Mouse (Mus musculus) lung, postnatal 0 days (tissue): Measurements from ENCODE around the gene Ophn1. TPM values are rescaled to one million over a fixed set of nuclear protein-coding genes. Genes with fewer than 3 reads are reported as not detected.

Experiments
- ATAC-seq: fragments of 200-750 bp; cut with Nextera tagmentation; 2 replicates; pipeline ENCODE4 v1.8.0; 2017; ENCODE audit warnings: moderate library complexity
- DNase-seq: peaks from one replicate; pipeline ENCODE4 v3.0.0-alpha.2; 2016; ENCODE audit warnings: low spot score
- H3K27ac ChIP-seq: fragments of 300-500 bp; sonication (generic); 2 replicates; pipeline ENCODE4 v1.5.1; 2014; ENCODE audit warnings: antibody characterized with exemption, mild to moderate bottlenecking, low read length, mixed read lengths
- H3K27me3 ChIP-seq: fragments of 300-500 bp; sonication (generic); replicated peaks from 2 replicates; pipeline ENCODE4 v1.6.1; 2014; ENCODE audit warnings: low read length, mixed read lengths; ENCODE audit not compliant: insufficient read depth
- H3K36me3 ChIP-seq: fragments of 300-500 bp; sonication (generic); 2 replicates; pipeline ENCODE4 v1.6.1; 2014; ENCODE audit warnings: low read length, mixed read lengths; ENCODE audit not compliant: insufficient read depth
- H3K4me1 ChIP-seq: fragments of 300-500 bp; sonication (generic); 2 replicates; pipeline ENCODE4 v1.6.1; 2014; ENCODE audit warnings: antibody characterized with exemption, low read depth, low read length, mixed read lengths; ENCODE audit not compliant: insufficient read depth
- H3K4me2 ChIP-seq: fragments of 300-500 bp; sonication (generic); replicated peaks from 2 replicates; pipeline ENCODE4 v1.6.1; 2014; ENCODE audit warnings: low read depth, mild to moderate bottlenecking, low read length, moderate library complexity, mixed read lengths
- H3K4me3 ChIP-seq: fragments of 300-500 bp; sonication (generic); 2 replicates; pipeline ENCODE4 v1.5.1; 2014; ENCODE audit warnings: low read depth, low read length
- H3K9ac ChIP-seq: fragments of 300-500 bp; sonication (generic); replicated peaks from 2 replicates; pipeline ENCODE4 v1.6.1; 2014; ENCODE audit warnings: low read depth, mild to moderate bottlenecking
- H3K9me3 ChIP-seq: fragments of 300-500 bp; sonication (generic); 2 replicates; pipeline ENCODE4 v1.6.1; 2016; ENCODE audit warnings: low read length, mixed read lengths
- CTCF ChIP-seq: IDR thresholded peaks from 2 replicates; pipeline ENCODE4 v1.5.1; 2016; ENCODE audit warnings: antibody characterized with exemption, mild to moderate bottlenecking
- EP300 ChIP-seq: IDR thresholded peaks from 2 replicates; pipeline ENCODE4 v1.6.1; 2016; ENCODE audit warnings: antibody characterized with exemption, mild to moderate bottlenecking, control low read depth
- WGBS: fragments of 180-500 bp; shearing (Covaris S2); extraction: QIAGEN DNeasy Blood & Tissue Kit; methylation state at CpG from one replicate; pipeline ENCODE4 v1.1.7; 2014; 5-methylcytosine and 5-hydroxymethylcytosine counted together
- polyA plus RNA-seq: library from polyadenylated mRNA; unstranded; fragments of >200 nt; fragmentation: Nextera tagmentation; extraction: Ambion mirVana; gene quantifications from 2 replicates; pipeline ENCODE4 v1.2.1, GENCODE M21; 2015

Ophn1 gene
- polyA plus RNA-seq, 1 experiment from 2014 or later = 17.7 TPM

- no peaks in the 10 kb centered on the region for H3K36me3 ChIP-seq
- H3K9me3 ChIP-seq = no peaks in the 10 kb centered on the region
- no peak overlapping the region for H3K9ac ChIP-seq
- no peak for DNase-seq
- ATAC-seq = no peak
- WGBS = 70% methylated on average over 1 of the region's 1 CpGs
- no peaks in the 10 kb centered on the region for H3K4me1 ChIP-seq
- H3K27me3 ChIP-seq = no peaks in the 10 kb centered on the region
- TF ChIP-seq EP300 (no peak), CTCF (no peak)
- H3K4me3 ChIP-seq = no peak overlapping the region
- no peak overlapping the region for H3K27ac ChIP-seq
- no peak overlapping the region for H3K4me2 ChIP-seq
Measured at GRCm38 (mm10) chrX:98751279-98751817, 139.5 kb downstream of the Ophn1 start.

- TF ChIP-seq EP300 (no peak), CTCF (no peak)
- Histone ChIP-seq H3K4me1 (no peaks in the 10 kb centered on the region), H3K27ac (no peak overlapping the region), H3K4me2 (no peak overlapping the region), H3K4me3 (no peak overlapping the region), H3K36me3 (no peaks in the 10 kb centered on the region), H3K27me3 (no peaks in the 10 kb centered on the region), H3K9ac (no peak overlapping the region), H3K9me3 (no peaks in the 10 kb centered on the region)
- ATAC-seq = no peak
- 77% methylated on average over 5 of the region's 5 CpGs for WGBS
- DNase-seq = peak; percentile 17
Measured at GRCm38 (mm10) chrX:98736758-98737157, 154.1 kb downstream of the Ophn1 start.

GRCm38 (mm10) chrX:98722991-98723390 is 167.8 kb downstream of the Ophn1 start:
- Histone ChIP-seq H3K9me3 (no peaks in the 10 kb centered on the region), H3K4me2 (no peak overlapping the region), H3K27ac (no peak overlapping the region), H3K4me1 (no peaks in the 10 kb centered on the region), H3K4me3 (no peak overlapping the region), H3K36me3 (no peaks in the 10 kb centered on the region), H3K27me3 (no peaks in the 10 kb centered on the region), H3K9ac (no peak overlapping the region)
- WGBS = 68% methylated on average over 10 of the region's 10 CpGs
- no peak for ATAC-seq
- TF ChIP-seq EP300 = no peak
- no peak for TF ChIP-seq CTCF
- no peak for DNase-seq

DNA sequence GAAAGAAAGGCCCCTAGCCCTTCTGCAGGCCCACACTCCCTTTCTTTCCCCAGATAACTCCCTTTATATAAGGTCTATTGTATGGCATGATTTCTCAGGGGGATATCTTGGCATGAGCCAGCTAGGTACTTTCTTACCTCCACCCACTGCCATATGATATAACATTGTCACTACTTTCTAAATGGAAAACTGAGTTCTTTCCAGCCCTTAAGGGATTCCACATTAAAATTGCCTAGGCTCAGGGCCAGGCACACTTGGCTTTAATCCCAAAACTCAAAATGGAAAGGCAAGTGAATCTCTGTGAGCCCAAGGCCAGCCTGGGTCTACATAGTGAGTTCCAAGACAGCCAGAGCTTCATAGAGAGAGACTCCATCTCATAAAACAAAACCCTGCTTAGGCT is 183.1 kb downstream of the Ophn1 start:
- TF ChIP-seq CTCF = no peak
- no peak for TF ChIP-seq EP300
- Histone ChIP-seq H3K27me3 (no peaks in the 10 kb centered on the region), H3K36me3 (no peaks in the 10 kb centered on the region), H3K4me3 (no peak overlapping the region), H3K4me2 (no peak overlapping the region), H3K27ac (no peak overlapping the region), H3K4me1 (no peaks in the 10 kb centered on the region), H3K9me3 (no peaks in the 10 kb centered on the region), H3K9ac (no peak overlapping the region)
- DNase-seq (no peak), ATAC-seq (no peak)

DNA sequence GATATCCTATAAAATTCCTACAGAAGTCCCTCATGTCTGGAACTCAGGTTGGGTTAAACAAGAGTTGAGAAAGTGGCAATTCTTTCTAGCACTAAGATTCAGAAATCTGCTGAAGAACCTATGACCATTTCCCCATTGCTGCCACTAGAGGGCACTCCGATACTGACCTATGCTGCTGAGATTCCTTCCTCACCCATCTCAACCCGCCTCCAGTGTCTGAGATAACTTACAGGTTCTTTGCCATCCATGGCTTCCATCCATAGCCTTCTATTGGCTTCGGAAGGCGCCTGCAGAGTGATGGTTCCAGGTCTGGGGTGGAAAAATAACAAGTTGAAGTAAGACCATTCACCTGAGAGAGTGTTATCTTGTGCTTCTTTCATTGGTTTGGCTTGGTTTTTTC is 189.2 kb downstream of the Ophn1 start:
- H3K4me1 ChIP-seq = no peaks in the 10 kb centered on the region
- ATAC-seq = no peak
- no peak overlapping the region for H3K27ac ChIP-seq
- H3K36me3 ChIP-seq = no peaks in the 10 kb centered on the region
- no peak overlapping the region for H3K9ac ChIP-seq
- H3K9me3 ChIP-seq = no peaks in the 10 kb centered on the region
- H3K4me3 ChIP-seq = no peak overlapping the region
- H3K27me3 ChIP-seq = no peaks in the 10 kb centered on the region
- no peak overlapping the region for H3K4me2 ChIP-seq
- no peak for TF ChIP-seq EP300
- peak; percentile 87 for TF ChIP-seq CTCF
- WGBS = 20% methylated on average over 4 of the region's 4 CpGs
- peak; percentile 68 for DNase-seq

GRCm38 (mm10) chrX:98682603-98683002 is 208.2 kb downstream of the Ophn1 start:
- Histone ChIP-seq H3K9me3 (no peaks in the 10 kb centered on the region), H3K4me2 (no peak overlapping the region), H3K36me3 (no peaks in the 10 kb centered on the region), H3K4me1 (no peaks in the 10 kb centered on the region), H3K27ac (no peak overlapping the region), H3K27me3 (no peaks in the 10 kb centered on the region), H3K4me3 (no peak overlapping the region), H3K9ac (no peak overlapping the region)
- peak; percentile 41 for TF ChIP-seq CTCF
- TF ChIP-seq EP300 = no peak
- DNase-seq (no peak), ATAC-seq (no peak)

- no peaks in the 10 kb centered on the region for H3K36me3 ChIP-seq
- TF ChIP-seq EP300 (no peak), CTCF (no peak)
- no peak overlapping the region for H3K27ac ChIP-seq
- no peaks in the 10 kb centered on the region for H3K27me3 ChIP-seq
- DNase-seq (no peak), ATAC-seq (no peak)
- H3K4me2 ChIP-seq = no peak overlapping the region
- no peaks in the 10 kb centered on the region for H3K9me3 ChIP-seq
- no peak overlapping the region for H3K4me3 ChIP-seq
- H3K4me1 ChIP-seq = no peaks in the 10 kb centered on the region
- H3K9ac ChIP-seq = no peak overlapping the region
- 64% methylated on average over 2 of the region's 2 CpGs for WGBS
Measured at GRCm38 (mm10) chrX:98681281-98681680, 209.5 kb downstream of the Ophn1 start.
